Mouse (Mus musculus) forebrain, postnatal 0 days (tissue): ENCODE measurements around the gene Cyp4f39. TPM values are rescaled to one million over a fixed set of nuclear protein-coding genes. Genes with fewer than 3 reads are reported as not detected.
"Not testable (repeated sequence)": the region's sequence is repeated elsewhere in the genome, so short reads cannot be mapped to it uniquely, and the experiment has no call there.

ENCODE experiments used
- ATAC-seq: fragments of 200-750 bp; cut with Nextera tagmentation; 2 replicates; pipeline ENCODE4 v1.8.0; 2017; ENCODE audit warnings: mild to moderate bottlenecking, moderate library complexity
- DNase-seq: peaks from one replicate; pipeline ENCODE4 v3.0.0-alpha.2; 2015
- H3K27ac ChIP-seq: fragments of 300-500 bp; sonication (generic); 2 replicates; pipeline ENCODE4 v1.5.1; 2014; ENCODE audit warnings: low read depth, mild to moderate bottlenecking, antibody characterized with exemption, low read length, moderate library complexity, mixed read lengths
- H3K27me3 ChIP-seq: fragments of 300-500 bp; sonication (generic); 2 replicates; pipeline ENCODE4 v1.6.1; 2014; ENCODE audit warnings: mild to moderate bottlenecking, low read length, mixed read lengths; ENCODE audit not compliant: insufficient read depth
- H3K36me3 ChIP-seq: fragments of 300-500 bp; sonication (generic); 2 replicates; pipeline ENCODE4 v1.6.1; 2014; ENCODE audit warnings: mild to moderate bottlenecking, moderate library complexity; ENCODE audit not compliant: insufficient read depth
- H3K4me1 ChIP-seq: fragments of 300-500 bp; sonication (generic); 2 replicates; pipeline ENCODE4 v1.6.1; 2014; ENCODE audit warnings: antibody characterized with exemption; ENCODE audit not compliant: insufficient read depth
- H3K4me2 ChIP-seq: fragments of 300-500 bp; sonication (generic); 2 replicates; pipeline ENCODE4 v1.6.1; 2014; ENCODE audit warnings: low read depth, mild to moderate bottlenecking, moderate library complexity
- H3K4me3 ChIP-seq: fragments of 300-500 bp; sonication (generic); 2 replicates; pipeline ENCODE4 v1.5.1; 2014; ENCODE audit warnings: low read depth, low read length, mixed read lengths
- H3K9ac ChIP-seq: fragments of 300-500 bp; sonication (generic); 2 replicates; pipeline ENCODE4 v1.6.1; 2014; ENCODE audit warnings: mild to moderate bottlenecking
- H3K9me3 ChIP-seq: fragments of 300-500 bp; sonication (generic); 2 replicates; pipeline ENCODE4 v1.6.1; 2016; ENCODE audit warnings: low read length
- CTCF ChIP-seq: sonication (generic); IDR thresholded peaks from 2 replicates; pipeline ENCODE4 v1.5.1; 2016; ENCODE audit warnings: antibody characterized with exemption, control low read depth, low read depth
- WGBS: fragments of 180-500 bp; shearing (Covaris S2); extraction: QIAGEN DNeasy Blood & Tissue Kit; methylation state at CpG from one replicate; pipeline ENCODE4 v1.1.7; 2014; 5-methylcytosine and 5-hydroxymethylcytosine counted together
- polyA plus RNA-seq: library from polyadenylated mRNA; unstranded; fragments of >200 nt; fragmentation: Nextera tagmentation; extraction: Ambion mirVana; gene quantifications from 2 replicates; pipeline ENCODE4 v1.2.1, GENCODE M21; 2015
- total RNA-seq: library from RNA; depleted of rRNA; stranded (reverse); fragments of >200 nt; gene quantifications from 2 replicates; pipeline ENCODE4 v1.2.3, GENCODE M21; 2014; rRNA removed

Gene Cyp4f39
- total and polyA plus RNA-seq, 2 experiments from 2014 or later = 0.47 to 2.0 TPM

- no peaks in the 10 kb centered on the region for H3K4me1 ChIP-seq
- H3K4me2 ChIP-seq = no peak overlapping the region
- WGBS = 85% methylated on average over 11 of the region's 11 CpGs
- H3K36me3 ChIP-seq = no peaks in the 10 kb centered on the region
- no peak overlapping the region for H3K9ac ChIP-seq
- no peaks in the 10 kb centered on the region for H3K27me3 ChIP-seq
- no peak overlapping the region for H3K4me3 ChIP-seq
- no peak overlapping the region for H3K27ac ChIP-seq
- no peaks in the 10 kb centered on the region for H3K9me3 ChIP-seq
- ATAC-seq (no peak), DNase-seq (no peak)
- TF ChIP-seq CTCF = no peak
Measured at GRCm38 (mm10) chr17:32527748-32528147, 75.2 kb downstream of the Cyp4f39 start.

GRCm38 (mm10) chr17:32528408-32529337 lies 76.2 kb downstream of the Cyp4f39 start:
- peak; percentile 88 for TF ChIP-seq CTCF
- Histone ChIP-seq H3K4me2 (peak overlapping the region; percentile 38; the same call in 1 of the 2 replicates), H3K27ac (no peak overlapping the region), H3K27me3 (no peaks in the 10 kb centered on the region), H3K9ac (no peak overlapping the region), H3K36me3 (no peaks in the 10 kb centered on the region), H3K4me1 (no peaks in the 10 kb centered on the region), H3K9me3 (no peaks in the 10 kb centered on the region), H3K4me3 (no peak overlapping the region)
- DNase-seq = peak; percentile 80
- peak; percentile 83 for ATAC-seq
- WGBS = 20% methylated on average over 26 of the region's 26 CpGs

GRCm38 (mm10) chr17:32532356-32532755 lies 79.8 kb downstream of the Cyp4f39 start:
- not testable (repeated sequence) for H3K4me3 ChIP-seq, H3K27me3 ChIP-seq, DNase-seq, H3K4me1 ChIP-seq, H3K9ac ChIP-seq, H3K36me3 ChIP-seq, H3K4me2 ChIP-seq, H3K9me3 ChIP-seq, ATAC-seq, H3K27ac ChIP-seq
- WGBS = 65% methylated on average over 4 of the region's 4 CpGs

- Histone ChIP-seq H3K36me3 (no peaks in the 10 kb centered on the region), H3K4me2 (no peak overlapping the region), H3K4me1 (0 out of 2 replicates have a peak, but pooled peaks cover 3% of the 10 kb centered on the region), H3K4me3 (no peak overlapping the region), H3K9ac (no peak overlapping the region), H3K9me3 (no peaks in the 10 kb centered on the region), H3K27me3 (no peaks in the 10 kb centered on the region), H3K27ac (no peak overlapping the region)
- ATAC-seq (no peak), DNase-seq (no peak)
- WGBS = 90% methylated on average over 6 of the region's 6 CpGs
- TF ChIP-seq CTCF = no peak
Measured at GRCm38 (mm10) chr17:32534068-32534467, 81.5 kb downstream of the Cyp4f39 start.

- WGBS = 12% methylated on average over 5 of the region's 5 CpGs
- not testable (repeated sequence) for H3K4me1 ChIP-seq, H3K9me3 ChIP-seq, H3K27ac ChIP-seq, H3K27me3 ChIP-seq, H3K36me3 ChIP-seq
- Histone ChIP-seq H3K4me3 (peak within 1 kb of the TSS; percentile 39), H3K4me2 (peak within 1 kb of the TSS; percentile 57), H3K9ac (peak within 1 kb of the TSS; percentile 31; the same call in 1 of the 2 replicates)
- ATAC-seq (peak; percentile 98), DNase-seq (peak; percentile 90)
Measured at GRCm38 (mm10) chr17:32536051-32536866, 83.7 kb downstream of the Cyp4f39 start, which contains the start of gene Cyp4f16. TSS of gene Cyp4f16 (plus strand) at chr17:32536558.

GRCm38 (mm10) chr17:32536867-32537250 lies 84.3 kb downstream of the Cyp4f39 start:
- H3K27ac ChIP-seq = no peak overlapping the region
- H3K4me2 ChIP-seq = peak overlapping the region; percentile 57
- H3K36me3 ChIP-seq = no peaks in the 10 kb centered on the region
- peak overlapping the region; percentile 31; the same call in 1 of the 2 replicates for H3K9ac ChIP-seq
- no peak for DNase-seq
- 64% methylated on average over 5 of the region's 5 CpGs for WGBS
- 0 out of 2 replicates have a peak, but pooled peaks cover 3% of the 10 kb centered on the region for H3K4me1 ChIP-seq
- H3K27me3 ChIP-seq = no peaks in the 10 kb centered on the region
- TF ChIP-seq CTCF = no peak
- no peaks in the 10 kb centered on the region for H3K9me3 ChIP-seq
- 0 out of 2 replicates have a peak, but pooled peaks have one; percentile 5 for ATAC-seq
- peak overlapping the region; percentile 39 for H3K4me3 ChIP-seq

Other genes with a start within 250 kb of the Cyp4f39 start
- 28.2 and 37.7 TPM in 2 replicates for gene Brd4, start 168.0 kb upstream of the Cyp4f39 start, total RNA-seq
- gene Brd4, start 168.0 kb upstream of the Cyp4f39 start, polyA plus RNA-seq = 59.2 and 85.6 TPM in 2 replicates
- gene Akap8, start 131.5 kb upstream of the Cyp4f39 start, total RNA-seq = 75.0 and 114 TPM in 2 replicates
- 44.8 and 64.3 TPM in 2 replicates for gene Akap8, start 131.5 kb upstream of the Cyp4f39 start, polyA plus RNA-seq
- 74.2 and 86.2 TPM in 2 replicates for gene Akap8l, start 102.1 kb upstream of the Cyp4f39 start, total RNA-seq
- 76.0 and 80.5 TPM in 2 replicates for gene Akap8l, start 102.1 kb upstream of the Cyp4f39 start, polyA plus RNA-seq
- 38.2 and 55.4 TPM in 2 replicates for gene Wiz, start 63.3 kb upstream of the Cyp4f39 start, total RNA-seq
- gene Wiz, start 63.3 kb upstream of the Cyp4f39 start, polyA plus RNA-seq = 35.4 and 42.0 TPM in 2 replicates
- 0.52 and 0.62 TPM in 2 replicates for gene Rasal3, start 49.1 kb upstream of the Cyp4f39 start, total RNA-seq
- gene Rasal3, start 49.1 kb upstream of the Cyp4f39 start, polyA plus RNA-seq = 0.20 and 0.54 TPM in 2 replicates
- not detected in 2 replicates for gene Pglyrp2, start 28.6 kb upstream of the Cyp4f39 start, total RNA-seq
- not detected in 2 replicates for gene Pglyrp2, start 28.6 kb upstream of the Cyp4f39 start, polyA plus RNA-seq
- 7.9 and 9.1 TPM in 2 replicates for gene Cyp4f17, start 53.3 kb downstream of the Cyp4f39 start, total RNA-seq
- gene Cyp4f17, start 53.3 kb downstream of the Cyp4f39 start, polyA plus RNA-seq = 4.0 and 8.6 TPM in 2 replicates
- 9.8 and 17.5 TPM in 2 replicates for gene Cyp4f16, start 83.8 kb downstream of the Cyp4f39 start, total RNA-seq
- gene Cyp4f16, start 83.8 kb downstream of the Cyp4f39 start, polyA plus RNA-seq = 11.4 and 11.6 TPM in 2 replicates
- not detected in 2 replicates for gene Cyp4f37, start 168.6 kb downstream of the Cyp4f39 start, total RNA-seq
- gene Cyp4f37, start 168.6 kb downstream of the Cyp4f39 start, polyA plus RNA-seq = 0.44 TPM in 1 of 2 replicates, not detected in the other
- gene Cyp4f40, start 206.2 kb downstream of the Cyp4f39 start, total RNA-seq = not detected in 2 replicates
- 0.16 TPM in 1 of 2 replicates, not detected in the other for gene Cyp4f40, start 206.2 kb downstream of the Cyp4f39 start, polyA plus RNA-seq
- gene Cyp4f15, start 232.9 kb downstream of the Cyp4f39 start, total RNA-seq = 4.2 and 9.0 TPM in 2 replicates
- 1.6 and 2.9 TPM in 2 replicates for gene Cyp4f15, start 232.9 kb downstream of the Cyp4f39 start, polyA plus RNA-seq